Mouse (Mus musculus): ENCODE measurements around the gene Sptbn4. TPM values are rescaled to one million over a fixed set of nuclear protein-coding genes. Genes with fewer than 3 reads are reported as not detected.

Sptbn4 gene
- polyA plus RNA-seq, 1 experiment from 2014 or later, result 0.28 TPM

DNA sequence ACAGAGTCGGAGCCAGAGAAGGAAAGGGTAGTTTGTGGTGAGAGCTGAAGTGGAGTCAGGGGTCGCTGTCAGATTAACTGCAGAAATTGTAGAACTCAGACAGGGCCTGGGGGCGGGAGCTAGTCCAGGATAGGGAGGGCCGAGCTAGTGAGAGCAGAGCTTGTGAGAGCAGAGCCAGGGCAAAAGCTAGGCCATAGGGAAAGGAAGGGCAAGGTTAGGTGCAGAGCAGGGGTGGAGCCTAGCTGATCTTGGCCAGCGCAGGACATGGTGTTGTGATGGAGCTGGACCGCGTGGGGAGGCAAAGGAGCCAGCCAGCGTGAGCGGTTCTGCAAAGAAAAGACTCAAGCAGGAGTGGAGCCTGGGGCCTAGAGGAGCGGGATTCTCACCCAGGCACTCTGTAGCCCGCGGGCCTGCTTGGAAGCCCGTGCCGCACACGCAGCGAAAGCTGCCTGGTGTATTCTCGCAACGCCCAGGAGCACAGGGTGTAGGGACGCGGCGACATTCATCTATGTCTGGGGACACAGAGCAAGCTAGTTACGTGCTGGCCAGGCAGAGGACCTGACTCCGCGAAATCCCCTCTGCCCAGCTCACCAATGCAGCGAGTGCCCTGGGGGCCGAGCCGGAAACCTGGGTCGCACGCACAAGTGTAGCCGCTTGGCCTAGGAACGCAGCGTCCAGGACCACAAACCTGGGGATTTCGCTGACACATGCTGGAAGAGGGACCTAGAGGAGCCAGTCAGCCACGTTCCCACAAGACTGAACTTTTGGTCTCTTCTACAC, 121.2 kb downstream of the Sptbn4 start:
- 45% methylated on average over 34 of the region's 34 CpGs for WGBS
- no peak for TF ChIP-seq CTCF (IDR thresholded peaks at IDR 0.05; ENCODE audit: low read depth)
- Histone ChIP-seq H3K36me3 (ENCODE audit: insufficient read depth, low read length) (no peaks in the 10 kb centered on the region), H3K4me2 (ENCODE audit: low read length) (peak overlapping the region; percentile 53), H3K9ac (ENCODE audit: low read depth, low read length) (peak overlapping the region; percentile 40; the same call in 1 of the 2 replicates), H3K27ac (no peak overlapping the region), H3K4me3 (replicated peaks; ENCODE audit: low read depth, low read length) (peak overlapping the region; percentile 18; the same call in 1 of the 2 replicates), H3K27me3 (ENCODE audit: insufficient read depth, low read length) (no peaks in the 10 kb centered on the region; the same call in 1 of the 2 replicates), H3K9me3 (replicated peaks; ENCODE audit: low read length) (no peaks in the 10 kb centered on the region), H3K4me1 (replicated peaks; ENCODE audit: insufficient read depth, low read length) (peaks cover 16% of the 10 kb centered on the region)
- no peak for DNase-seq (ENCODE audit: low spot score)
- ATAC-seq (replicated peaks; ENCODE audit: low FRiP score, low read depth), result no peak

DNA sequence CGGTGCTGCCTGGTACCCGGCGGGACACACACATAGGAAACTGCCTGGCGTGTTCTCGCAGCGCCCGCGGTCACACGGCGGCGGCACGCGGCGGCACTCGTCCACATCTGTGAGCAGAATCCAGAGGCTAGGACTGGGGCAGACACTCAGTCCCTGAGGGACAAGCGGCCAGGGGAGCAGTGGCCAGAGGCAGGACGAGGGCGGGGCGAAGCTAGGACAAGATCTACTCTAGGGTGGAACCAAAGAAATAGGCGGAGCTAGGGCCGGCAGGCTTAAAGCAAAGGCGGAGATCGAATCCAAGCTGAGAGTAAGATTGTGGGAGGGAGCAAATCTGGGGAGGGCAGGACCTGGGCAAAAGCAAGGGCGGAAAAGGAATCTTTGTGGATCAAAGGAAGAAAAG, 121.8 kb downstream of the Sptbn4 start:
- peak overlapping the region; percentile 18; the same call in 1 of the 2 replicates for H3K4me3 ChIP-seq (replicated peaks; ENCODE audit: low read depth, low read length)

DNA sequence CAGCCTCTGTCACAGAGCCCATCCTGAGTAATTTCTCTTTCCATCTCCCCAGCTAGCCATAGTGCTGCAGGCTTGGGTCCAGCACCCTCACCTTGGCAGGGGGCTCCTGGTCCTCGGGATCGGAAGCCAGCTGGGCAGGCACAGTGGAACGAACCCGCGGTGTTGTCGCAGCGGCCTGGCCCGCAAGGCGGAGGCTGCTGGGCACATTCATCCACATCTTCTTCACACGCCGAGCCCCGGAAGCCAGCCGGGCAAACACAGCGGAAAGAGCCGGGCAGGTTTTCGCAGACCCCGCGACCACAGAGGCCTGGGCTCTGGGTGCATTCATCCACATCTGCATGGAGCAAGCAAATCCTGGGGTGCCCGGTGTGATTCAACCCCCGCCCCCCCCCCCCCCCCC, 122.6 kb downstream of the Sptbn4 start:
- H3K9ac ChIP-seq (ENCODE audit: low read depth, low read length), result no peak overlapping the region
- no peak overlapping the region for H3K4me3 ChIP-seq (replicated peaks; ENCODE audit: low read depth, low read length)
- H3K9me3 ChIP-seq (replicated peaks; ENCODE audit: low read length), result no peaks in the 10 kb centered on the region
- no peak for ATAC-seq (replicated peaks; ENCODE audit: low FRiP score, low read depth)
- H3K36me3 ChIP-seq (ENCODE audit: insufficient read depth, low read length), result no peaks in the 10 kb centered on the region
- 64% methylated on average over 18 of the region's 20 CpGs for WGBS
- TF ChIP-seq CTCF (IDR thresholded peaks at IDR 0.05; ENCODE audit: low read depth), result no peak
- H3K4me2 ChIP-seq (ENCODE audit: low read length), result no peak overlapping the region
- H3K4me1 ChIP-seq (replicated peaks; ENCODE audit: insufficient read depth, low read length), result peaks cover 16% of the 10 kb centered on the region
- DNase-seq (ENCODE audit: low spot score), result no peak
- H3K27me3 ChIP-seq (ENCODE audit: insufficient read depth, low read length), result no peaks in the 10 kb centered on the region; the same call in 1 of the 2 replicates
- no peak overlapping the region for H3K27ac ChIP-seq

More for the DNA sequence above, 121.8 kb downstream of the Sptbn4 start:
- DNase-seq (ENCODE audit: low spot score) (peak; percentile 90), ATAC-seq (replicated peaks; ENCODE audit: low FRiP score, low read depth) (peak; percentile 57)
- no peak for TF ChIP-seq CTCF (IDR thresholded peaks at IDR 0.05; ENCODE audit: low read depth)
- H3K9ac ChIP-seq (ENCODE audit: low read depth, low read length), result peak overlapping the region; percentile 40; the same call in 1 of the 2 replicates
- H3K27me3 ChIP-seq (ENCODE audit: insufficient read depth, low read length), result no peaks in the 10 kb centered on the region; the same call in 1 of the 2 replicates
- peak overlapping the region; percentile 53 for H3K4me2 ChIP-seq (ENCODE audit: low read length)
- H3K4me1 ChIP-seq (replicated peaks; ENCODE audit: insufficient read depth, low read length), result peaks cover 16% of the 10 kb centered on the region
- 3% methylated on average over 24 of the region's 24 CpGs for WGBS
- H3K9me3 ChIP-seq (replicated peaks; ENCODE audit: low read length), result no peaks in the 10 kb centered on the region
- no peaks in the 10 kb centered on the region for H3K36me3 ChIP-seq (ENCODE audit: insufficient read depth, low read length)
- H3K27ac ChIP-seq, result no peak overlapping the region

DNA sequence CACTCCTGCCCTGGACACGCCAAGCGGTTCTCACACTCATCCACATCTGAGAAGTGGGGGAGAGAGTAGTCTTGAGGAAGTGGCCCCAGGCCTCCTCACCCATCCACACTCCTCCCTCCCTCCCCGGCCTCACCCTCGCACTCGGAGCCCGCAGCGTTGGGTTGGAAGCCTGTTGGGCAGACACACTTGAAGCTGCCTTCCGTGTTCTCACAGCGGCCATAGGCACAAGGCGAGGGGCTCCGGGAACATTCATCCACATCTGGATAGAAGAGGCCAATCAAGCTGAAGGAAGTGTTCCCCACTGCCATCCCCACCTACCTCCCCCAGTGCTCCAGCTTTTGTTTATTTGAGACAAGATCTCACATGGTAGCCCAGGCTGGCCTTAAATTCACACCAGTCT, 123.3 kb downstream of the Sptbn4 start:
- ATAC-seq (replicated peaks; ENCODE audit: low FRiP score, low read depth) (no peak), DNase-seq (ENCODE audit: low spot score) (no peak)
- WGBS, result 96% methylated on average over 11 of the region's 11 CpGs
- Histone ChIP-seq H3K4me1 (replicated peaks; ENCODE audit: insufficient read depth, low read length) (peaks cover 11% of the 10 kb centered on the region), H3K9me3 (replicated peaks; ENCODE audit: low read length) (no peaks in the 10 kb centered on the region), H3K27ac (no peak overlapping the region), H3K4me2 (ENCODE audit: low read length) (no peak overlapping the region), H3K27me3 (ENCODE audit: insufficient read depth, low read length) (no peaks in the 10 kb centered on the region; the same call in 1 of the 2 replicates), H3K9ac (ENCODE audit: low read depth, low read length) (no peak overlapping the region), H3K4me3 (replicated peaks; ENCODE audit: low read depth, low read length) (no peak overlapping the region), H3K36me3 (ENCODE audit: insufficient read depth, low read length) (0 out of 2 replicates have a peak, but pooled peaks cover 2% of the 10 kb centered on the region)
- TF ChIP-seq CTCF (IDR thresholded peaks at IDR 0.05; ENCODE audit: low read depth), result no peak

DNA sequence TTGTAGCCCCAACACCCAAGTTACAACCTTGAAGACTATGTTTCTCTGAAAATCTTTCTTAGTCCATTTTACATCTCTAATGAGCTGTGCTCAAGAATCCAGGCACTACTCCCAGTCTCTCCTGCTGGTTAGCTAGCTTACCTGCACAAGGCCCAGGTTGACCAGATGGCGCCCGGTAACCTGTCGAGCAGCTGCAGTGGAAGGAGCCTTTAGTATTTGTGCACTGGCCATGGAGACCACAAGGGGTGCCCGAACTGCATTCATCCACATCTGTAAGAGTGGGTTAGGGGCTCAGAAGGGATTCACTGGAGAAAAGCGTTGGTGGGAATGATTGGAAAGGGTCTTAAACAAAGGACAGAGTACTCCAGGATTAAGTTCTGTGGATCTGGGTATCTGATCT, 124.5 kb downstream of the Sptbn4 start:
- Histone ChIP-seq H3K4me1 (replicated peaks; ENCODE audit: insufficient read depth, low read length) (peaks cover 11% of the 10 kb centered on the region), H3K4me2 (ENCODE audit: low read length) (no peak overlapping the region), H3K4me3 (replicated peaks; ENCODE audit: low read depth, low read length) (no peak overlapping the region), H3K9ac (ENCODE audit: low read depth, low read length) (no peak overlapping the region), H3K9me3 (replicated peaks; ENCODE audit: low read length) (no peaks in the 10 kb centered on the region), H3K36me3 (ENCODE audit: insufficient read depth, low read length) (0 out of 2 replicates have a peak, but pooled peaks cover 3% of the 10 kb centered on the region), H3K27me3 (ENCODE audit: insufficient read depth, low read length) (no peaks in the 10 kb centered on the region), H3K27ac (no peak overlapping the region)
- WGBS, result 94% methylated on average over 5 of the region's 5 CpGs
- no peak for DNase-seq (ENCODE audit: low spot score)
- no peak for ATAC-seq (replicated peaks; ENCODE audit: low FRiP score, low read depth)
- TF ChIP-seq CTCF (IDR thresholded peaks at IDR 0.05; ENCODE audit: low read depth), result no peak

DNA sequence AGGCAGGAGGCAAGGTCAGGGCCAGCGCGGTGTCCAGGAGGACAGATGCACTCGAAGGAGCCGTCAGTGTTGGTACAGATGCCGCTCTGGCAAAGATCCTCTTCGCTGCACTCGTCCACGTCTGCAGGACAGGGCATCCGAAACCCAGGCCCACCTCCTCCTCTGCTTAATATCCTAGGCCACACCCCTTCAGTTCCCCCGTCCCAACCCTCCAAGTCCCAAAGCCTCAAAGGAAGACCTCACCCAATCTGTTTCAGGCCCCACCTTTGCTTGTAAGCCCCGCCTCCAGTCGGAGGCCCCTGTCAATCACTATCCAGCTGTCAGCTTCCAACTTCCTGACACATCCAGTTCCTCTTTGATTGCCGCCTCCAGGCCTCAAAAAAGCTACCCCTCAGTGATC, 125.2 kb downstream of the Sptbn4 start:
- WGBS, result 30% methylated on average over 13 of the region's 13 CpGs
- no peak for ATAC-seq (replicated peaks; ENCODE audit: low FRiP score, low read depth)
- Histone ChIP-seq H3K36me3 (ENCODE audit: insufficient read depth, low read length) (0 out of 2 replicates have a peak, but pooled peaks cover 3% of the 10 kb centered on the region), H3K9me3 (replicated peaks; ENCODE audit: low read length) (no peaks in the 10 kb centered on the region), H3K27me3 (ENCODE audit: insufficient read depth, low read length) (no peaks in the 10 kb centered on the region), H3K9ac (ENCODE audit: low read depth, low read length) (no peak overlapping the region), H3K4me2 (ENCODE audit: low read length) (no peak overlapping the region), H3K27ac (no peak overlapping the region), H3K4me3 (replicated peaks; ENCODE audit: low read depth, low read length) (no peak overlapping the region), H3K4me1 (replicated peaks; ENCODE audit: insufficient read depth, low read length) (peaks cover 11% of the 10 kb centered on the region)
- no peak for TF ChIP-seq CTCF (IDR thresholded peaks at IDR 0.05; ENCODE audit: low read depth)
- no peak for DNase-seq (ENCODE audit: low spot score)

Measured in kidney, postnatal 0 days (tissue).